Mouse (Mus musculus) myocyte (in vitro differentiated cells): ENCODE data around the gene Gpr62. TPM values are rescaled to one million over a fixed set of nuclear protein-coding genes. Genes with fewer than 3 reads are reported as not detected.

Source experiments
- H3K27me3 ChIP-seq: one replicate; pipeline ENCODE4 v1.6.1; 2011; ENCODE audit not compliant: control insufficient read depth, insufficient read depth, insufficient read length
- H3K36me3 ChIP-seq: one replicate; pipeline ENCODE4 v1.6.1; 2011; ENCODE audit not compliant: control insufficient read depth, insufficient read depth
- H3K4me2 ChIP-seq: one replicate; pipeline ENCODE4 v1.6.1; 2011; ENCODE audit warnings: low read depth, control low read depth
- H3K4me3 ChIP-seq: one replicate; pipeline ENCODE4 v1.5.1; 2011; ENCODE audit warnings: mild to moderate bottlenecking, control low read depth, moderate library complexity
- H3K79me2 ChIP-seq: one replicate; pipeline ENCODE4 v1.6.1; 2011; ENCODE audit not compliant: control insufficient read depth, insufficient read depth
- H3ac ChIP-seq: one replicate; pipeline ENCODE4 v1.6.1; 2011; ENCODE audit not compliant: control insufficient read depth, insufficient read length
- CEBPB ChIP-seq: IDR thresholded peaks from 2 replicates; pipeline ENCODE4 v1.6.1; 2011; ENCODE audit warnings: mild to moderate bottlenecking, moderate library complexity; ENCODE audit not compliant: poor library complexity, insufficient read depth, severe bottlenecking
- E2F4 ChIP-seq: IDR thresholded peaks from one replicate; pipeline ENCODE4 v1.6.1; 2011; ENCODE audit warnings: mild to moderate bottlenecking, control low read depth, moderate library complexity; ENCODE audit not compliant: insufficient read depth
- MAX ChIP-seq: IDR thresholded peaks from one replicate; pipeline ENCODE4 v1.6.1; 2011; ENCODE audit warnings: low read depth, mild to moderate bottlenecking, control low read depth
- MYOD1 ChIP-seq, 3 experiments: IDR thresholded peaks; one replicate each; pipeline ENCODE4 v1.6.1; 2011; ENCODE audit warnings: control low read depth in 2 of 3, low read depth in 2 of 3, mild to moderate bottlenecking in 2 of 3, moderate library complexity in 1 of 3; ENCODE audit not compliant: insufficient read length in 2 of 3, control insufficient read depth in 1 of 3
- MYOG ChIP-seq, 3 experiments: IDR thresholded peaks; one replicate each; pipeline ENCODE4 v1.6.1; 2011; ENCODE audit warnings: control low read depth in 2 of 3, low read depth in 2 of 3, mild to moderate bottlenecking in 2 of 3; ENCODE audit not compliant: insufficient read length in 2 of 3, control insufficient read depth in 1 of 3, insufficient read depth in 1 of 3
- POLR2A ChIP-seq: IDR thresholded peaks from one replicate; pipeline ENCODE4 v1.6.1; 2011; ENCODE audit warnings: low read depth, mild to moderate bottlenecking, control low read depth, moderate library complexity; ENCODE audit not compliant: insufficient read length
- POLR2AphosphoS2 ChIP-seq: IDR thresholded peaks from one replicate; pipeline ENCODE4 v1.6.1; 2011; ENCODE audit warnings: low read depth, control low read depth; ENCODE audit not compliant: insufficient read length
- REST ChIP-seq: IDR thresholded peaks from one replicate; pipeline ENCODE4 v1.6.1; 2011; ENCODE audit warnings: mild to moderate bottlenecking, control low read depth, moderate library complexity; ENCODE audit not compliant: insufficient read depth, insufficient read length
- SRF ChIP-seq: IDR thresholded peaks from one replicate; pipeline ENCODE4 v1.6.1; 2011; ENCODE audit warnings: low read depth; ENCODE audit not compliant: control insufficient read depth, insufficient read length
- TCF12 ChIP-seq: IDR thresholded peaks from one replicate; pipeline ENCODE4 v1.6.1; 2011; ENCODE audit warnings: mild to moderate bottlenecking, control low read depth; ENCODE audit not compliant: poor library complexity, insufficient read depth, severe bottlenecking
- TCF3 ChIP-seq: IDR thresholded peaks from one replicate; pipeline ENCODE4 v1.6.1; 2011; ENCODE audit warnings: low read depth, control low read depth; ENCODE audit not compliant: insufficient read length
- USF1 ChIP-seq: IDR thresholded peaks from one replicate; pipeline ENCODE4 v1.6.1; 2011; ENCODE audit warnings: low read depth, mild to moderate bottlenecking, control low read depth, moderate library complexity
- polyA plus RNA-seq: library from polyadenylated mRNA; unstranded; fragments of >200 nt; fragmentation: generic; extraction: Trizol; gene quantifications from one replicate; pipeline ENCODE4 v1.2.1, GENCODE M21; 2012; ENCODE audit warnings: missing spikeins

Gene Gpr62
- polyA plus RNA-seq, 1 experiment, result 0.46 TPM

GRCm38 (mm10) chr9:106469776-106470175 lies 4.0 kb upstream of the Gpr62 start:
- Histone ChIP-seq H3K4me3 (no peak overlapping the region), H3K4me2 (no peak overlapping the region), H3K27me3 (no peaks in the 10 kb centered on the region), H3K79me2 (peaks cover 5% of the 10 kb centered on the region), H3ac (no peak overlapping the region), H3K36me3 (no peaks in the 10 kb centered on the region)
- TF ChIP-seq POLR2AphosphoS2, result peak; percentile 87
- no peak for TF ChIP-seq USF1
- TF ChIP-seq REST, result no peak
- no peak for TF ChIP-seq MYOG (IDR thresholded peaks at IDR 0.05; ENCODE audit: control insufficient read depth in 1 of 3, insufficient read depth in 1 of 3, insufficient read length in 2 of 3, low read depth in 2 of 3)
- TF ChIP-seq TCF3, result no peak
- TF ChIP-seq POLR2A, result no peak
- TF ChIP-seq E2F4, result no peak
- no peak for TF ChIP-seq MYOD1 (IDR thresholded peaks at IDR 0.05; ENCODE audit: control insufficient read depth in 1 of 3, insufficient read length in 2 of 3, low read depth in 2 of 3)

- Histone ChIP-seq H3K79me2 (peaks cover 5% of the 10 kb centered on the region), H3K4me3 (no peak overlapping the region), H3K27me3 (no peaks in the 10 kb centered on the region), H3K36me3 (peaks cover 2% of the 10 kb centered on the region), H3K4me2 (no peak overlapping the region), H3ac (no peak overlapping the region)
- peak; percentile 22 for TF ChIP-seq POLR2A
- no peak for TF ChIP-seq MAX
- TF ChIP-seq USF1, result no peak
- TF ChIP-seq MYOD1 (IDR thresholded peaks at IDR 0.05; ENCODE audit: control insufficient read depth in 1 of 3, insufficient read length in 2 of 3, low read depth in 2 of 3), result peak in 1 of 3 experiments; percentile 2
- peak; percentile 58 for TF ChIP-seq POLR2AphosphoS2
- TF ChIP-seq TCF3, result no peak
- TF ChIP-seq TCF12, result no peak
- TF ChIP-seq MYOG (IDR thresholded peaks at IDR 0.05; ENCODE audit: control insufficient read depth in 1 of 3, insufficient read depth in 1 of 3, insufficient read length in 2 of 3, low read depth in 2 of 3), result no peak
- no peak for TF ChIP-seq E2F4
- no peak for TF ChIP-seq SRF
- TF ChIP-seq CEBPB, result no peak
Observed at GRCm38 (mm10) chr9:106469317-106469716, 3.6 kb upstream of the Gpr62 start.

GRCm38 (mm10) chr9:106467746-106468145 lies 2.0 kb upstream of the Gpr62 start:
- no peaks in the 10 kb centered on the region for H3K79me2 ChIP-seq
- H3K4me3 ChIP-seq, result no peak overlapping the region
- no peak overlapping the region for H3ac ChIP-seq
- peaks cover 5% of the 10 kb centered on the region for H3K36me3 ChIP-seq
- no peak overlapping the region for H3K4me2 ChIP-seq
- TF ChIP-seq USF1 (no peak), POLR2AphosphoS2 (peak; percentile 50)
- no peaks in the 10 kb centered on the region for H3K27me3 ChIP-seq

GRCm38 (mm10) chr9:106466721-106467120 lies 983 bp upstream of the Gpr62 start:
- no peak for TF ChIP-seq MYOG (IDR thresholded peaks at IDR 0.05; ENCODE audit: control insufficient read depth in 1 of 3, insufficient read depth in 1 of 3, insufficient read length in 2 of 3, low read depth in 2 of 3)
- H3K27me3 ChIP-seq, result no peaks in the 10 kb centered on the region
- no peak overlapping the region for H3K4me3 ChIP-seq
- no peak overlapping the region for H3K4me2 ChIP-seq
- no peaks in the 10 kb centered on the region for H3K79me2 ChIP-seq
- peaks cover 5% of the 10 kb centered on the region for H3K36me3 ChIP-seq
- H3ac ChIP-seq, result no peak overlapping the region

GRCm38 (mm10) chr9:106464751-106465541 lies 792 bp downstream of the Gpr62 start:
- H3K4me2 ChIP-seq, result no peak overlapping the region
- peaks cover 4% of the 10 kb centered on the region for H3K79me2 ChIP-seq
- no peaks in the 10 kb centered on the region for H3K27me3 ChIP-seq
- peak; percentile 47 for TF ChIP-seq POLR2A
- no peak for TF ChIP-seq MYOG (IDR thresholded peaks at IDR 0.05; ENCODE audit: control insufficient read depth in 1 of 3, insufficient read depth in 1 of 3, insufficient read length in 2 of 3, low read depth in 2 of 3)
- peak; percentile 63 for TF ChIP-seq POLR2AphosphoS2
- no peak for TF ChIP-seq TCF3
- no peak overlapping the region for H3K4me3 ChIP-seq
- no peak overlapping the region for H3ac ChIP-seq
- peaks cover 5% of the 10 kb centered on the region for H3K36me3 ChIP-seq
